In the genomic region with DNA sequence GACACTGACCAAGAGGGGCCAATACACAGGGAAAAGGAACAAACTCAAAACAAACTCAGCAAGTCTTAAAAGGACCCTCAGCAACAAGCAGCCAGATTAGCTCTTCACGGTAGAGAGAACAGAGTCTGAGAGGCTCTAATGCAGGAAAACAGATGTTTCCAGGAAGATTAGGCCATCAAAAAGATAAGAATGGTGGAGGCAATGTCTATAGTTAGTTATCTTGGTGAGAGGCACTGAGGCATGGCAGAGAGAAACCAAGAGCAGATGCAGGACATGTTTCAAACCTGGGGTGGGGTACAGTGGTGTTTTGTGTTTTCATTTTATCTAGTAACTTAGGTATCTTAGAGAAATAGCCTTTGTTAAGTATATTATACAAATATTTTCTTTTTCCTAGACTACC, we compare ENCODE assay signal across 16 mouse cellular contexts. TPM values are rescaled to one million over a fixed set of nuclear protein-coding genes. Genes with fewer than 3 reads are reported as not detected.
DNase-seq lines count a peak whose midpoint lies in the region; ATAC-seq and TF ChIP-seq lines count a peak whose summit lies in the region.
"Had no signal": no experiment of that assay in that cellular context is flagged by ENCODE, and none has a peak within 500 bp of the region (broad histone marks: within the 10 kb centered on the region; RNA-seq: fewer than 3 reads in every experiment).

No protein-coding gene starts in this region.

- ATAC-seq in G1E (ENCODE audit: extremely low read depth, insufficient number of reproducible peaks, low FRiP score, poor library complexity, severe bottlenecking), result peak; percentile 81
- peak; percentile 43 for ATAC-seq in erythroblast, adult 5-6 weeks (replicated peaks; ENCODE audit: low FRiP score, poor library complexity, severe bottlenecking)
- ATAC-seq in liver, embryonic 16.5 days (ENCODE audit: low read depth), result peak; percentile 68

- DNase-seq in heart, embryonic 10.5 days (ENCODE audit: low spot score), result no peak
- no peak for DNase-seq in heart, adult 2 months
- peak; percentile 47 for DNase-seq in G1E (ENCODE audit: low spot score)
- DNase-seq in cerebellum, adult 11 months, result no peak
- DNase-seq in thymus, adult 18-20 months, result no peak
- no peak for DNase-seq in layer of hippocampus, postnatal 14 days (ENCODE audit: low spot score in 2 of 2)
- DNase-seq: cerebellum, adult 9-11 months; gastrocnemius, postnatal 14 days; kidney, adult 11 months; kidney, postnatal 36 days; thymus, postnatal 4 days had no signal

- H3K27me3 ChIP-seq in heart, embryonic 10.5 days (ENCODE audit: insufficient read depth, poor library complexity, severe bottlenecking), result no peaks in the 10 kb centered on the region
- H3K27me3 ChIP-seq in heart, adult 2 months (ENCODE audit: control insufficient read depth, insufficient read depth, low read length), result no peaks in the 10 kb centered on the region
- H3K27me3 ChIP-seq in G1E (ENCODE audit: insufficient read depth, low read length), result no peaks in the 10 kb centered on the region
- H3K27me3 ChIP-seq in liver, embryonic 16.5 days (ENCODE audit: control insufficient read depth, insufficient read depth, low read depth, low read length), result no peaks in the 10 kb centered on the region
- H3K27me3 ChIP-seq: limb, embryonic 12.5 days; midbrain, embryonic 12.5 days had no signal

- H3K4me3 ChIP-seq in heart, embryonic 10.5 days, result 0 out of 2 replicates have a peak overlapping the region, but pooled peaks have one; percentile 12
- H3K4me3 ChIP-seq in heart, adult 2 months, result no peak overlapping the region
- H3K4me3 ChIP-seq in G1E (ENCODE audit: low read depth, low read length), result peak overlapping the region; percentile 31; the same call in 1 of the 2 replicates
- H3K4me3 ChIP-seq in liver, embryonic 16.5 days (ENCODE audit: low read depth, low read length), result peak overlapping the region; percentile 82
- H3K4me3 ChIP-seq: limb, embryonic 12.5 days; midbrain, embryonic 12.5 days had no signal

- no peaks in the 10 kb centered on the region for H3K9me3 ChIP-seq in heart, embryonic 10.5 days
- H3K9me3 ChIP-seq in G1E (replicated peaks), result no peaks in the 10 kb centered on the region
- no peaks in the 10 kb centered on the region for H3K9me3 ChIP-seq in liver, embryonic 16.5 days (replicated peaks; ENCODE audit: control insufficient read depth, low read length)
- H3K9me3 ChIP-seq: limb, embryonic 12.5 days; midbrain, embryonic 12.5 days had no signal

- intact Hi-C loops in heart, adult 2 months (cut with DNase I), result loop anchor here (5.0 kb wide), 1 partner anchor 265 kb away; no protein-coding TSS in a partner anchor

- no peak overlapping the region for H3K9ac ChIP-seq in heart, adult 2 months (ENCODE audit: low read depth, low read length)
- H3K9ac ChIP-seq in liver, embryonic 16.5 days (ENCODE audit: low read depth, low read length), result peak overlapping the region; percentile 88
- H3K9ac ChIP-seq: hindbrain, embryonic 14.5 days; limb, embryonic 12.5 days; midbrain, embryonic 12.5 days had no signal

- peaks cover 39% of the 10 kb centered on the region for H3K36me3 ChIP-seq in heart, embryonic 10.5 days
- peaks cover 15% of the 10 kb centered on the region for H3K36me3 ChIP-seq in heart, adult 2 months (ENCODE audit: control insufficient read depth, insufficient read depth, low read length)
- peaks cover 44% of the 10 kb centered on the region for H3K36me3 ChIP-seq in G1E (replicated peaks)
- H3K36me3 ChIP-seq in liver, embryonic 16.5 days (ENCODE audit: control insufficient read depth, insufficient read depth), result peaks cover 31% of the 10 kb centered on the region

- H3K4me1 ChIP-seq in heart, embryonic 10.5 days, result peaks cover 17% of the 10 kb centered on the region
- no peaks in the 10 kb centered on the region; the same call in none of the 2 replicates for H3K4me1 ChIP-seq in heart, adult 2 months (ENCODE audit: control insufficient read depth, insufficient read depth, low read length)
- H3K4me1 ChIP-seq in G1E (ENCODE audit: insufficient read depth, low read depth, low read length), result peaks cover 45% of the 10 kb centered on the region
- peaks cover 29% of the 10 kb centered on the region for H3K4me1 ChIP-seq in liver, embryonic 16.5 days (ENCODE audit: control insufficient read depth, low read depth, low read length)

- peak overlapping the region; percentile 80 for H3K4me2 ChIP-seq in liver, embryonic 16.5 days (ENCODE audit: low read depth, low read length)
- H3K4me2 ChIP-seq: hindbrain, embryonic 14.5 days; limb, embryonic 12.5 days had no signal

- TF ChIP-seq EP300 in heart, adult 2 months (IDR thresholded peaks at IDR 0.05; ENCODE audit: insufficient read depth, low read depth, low read length), result no peak

- H3K27ac ChIP-seq in heart, embryonic 10.5 days, result 0 out of 2 replicates have a peak overlapping the region, but pooled peaks have one; percentile 1
- no peak overlapping the region for H3K27ac ChIP-seq in heart, adult 2 months
- peak overlapping the region; percentile 94 for H3K27ac ChIP-seq in liver, embryonic 16.5 days (ENCODE audit: low read length)
- H3K27ac ChIP-seq: hindbrain, embryonic 14.5 days; limb, embryonic 12.5 days; midbrain, embryonic 12.5 days had no signal

- TF ChIP-seq CTCF in heart, adult 2 months (IDR thresholded peaks at IDR 0.05), result no peak
- TF ChIP-seq CTCF in G1E (IDR thresholded peaks at IDR 0.05; ENCODE audit: low read depth, low read length), result no peak

- 11% methylated on average over 1 of the region's 1 CpGs for WGBS in heart, embryonic 10.5 days
- 11% methylated on average over 1 of the region's 1 CpGs for WGBS in heart, adult 2 months
- WGBS in liver, embryonic 16.5 days (ENCODE audit: insufficient replicate concordance), result 6% methylated on average over 1 of the region's 1 CpGs

- H3K79me2 ChIP-seq in heart, adult 2 months (replicated peaks; ENCODE audit: control insufficient read depth, insufficient read depth, low read length), result no peaks in the 10 kb centered on the region

- no peak for TF ChIP-seq POLR2A in heart, adult 2 months (IDR thresholded peaks at IDR 0.05; ENCODE audit: insufficient read depth, low read depth, low read length)

RNA-seq across cellular contexts. Expression of a gene that starts 2.1 kb away (rescaled TPM):
- polyA plus RNA-seq in heart, embryonic 10.5 days (2016; fragmentation: Nextera tagmentation; extraction: Ambion mirVana), result 181 and 196 TPM in 2 replicates
- 100 to 1,000 TPM; 353 to 407 TPM for total RNA-seq in heart, adult 2 months (2021)
- 450 and 687 TPM in 2 replicates for polyA plus RNA-seq in heart, adult 2 months (2012; rRNA removed)
- 512 and 583 TPM in 2 replicates for total RNA-seq in G1E (2014; fragmentation: Nextera tagmentation)
- 426 and 446 TPM in 2 replicates for total RNA-seq in G1E (2017)
- polyA plus RNA-seq in G1E (2012), result 15.3 and 17.9 TPM in 2 replicates
- total RNA-seq in erythroblast, adult 5-6 weeks (2015; ENCODE audit: low replicate concordance), result 99.3 and 105 TPM in 2 replicates
- total RNA-seq in erythroblast, adult 5-6 weeks (2017; ENCODE audit: low replicate concordance), result 88.4 and 96.3 TPM in 2 replicates
- 326 and 354 TPM in 2 replicates for polyA plus RNA-seq in liver, embryonic 16.5 days (2015; fragmentation: Nextera tagmentation; extraction: Ambion mirVana)
- total RNA-seq in layer of hippocampus, postnatal 14 days (2021), result 10 to 100 TPM; 74.1 to 74.9 TPM

RNA-seq across cellular contexts. Expression of a gene that starts 11.0 kb away (rescaled TPM):
- 7.9 and 10.1 TPM in 2 replicates for polyA plus RNA-seq in heart, embryonic 10.5 days (2016; fragmentation: Nextera tagmentation; extraction: Ambion mirVana)
- 1 to 10 TPM; 6.9 to 8.7 TPM for total RNA-seq in heart, adult 2 months (2021)
- 2.1 and 5.4 TPM in 2 replicates for polyA plus RNA-seq in heart, adult 2 months (2012; rRNA removed)
- total RNA-seq in G1E (2014; fragmentation: Nextera tagmentation) (2.7 and 6.1 TPM in 2 replicates), G1E (2017) (0.82 and 2.0 TPM in 2 replicates)
- 0.04 and 0.13 TPM in 2 replicates for polyA plus RNA-seq in G1E (2012)
- 7.3 and 11.9 TPM in 2 replicates for total RNA-seq in erythroblast, adult 5-6 weeks (2015; ENCODE audit: low replicate concordance)
- 3.5 and 13.2 TPM in 2 replicates for total RNA-seq in erythroblast, adult 5-6 weeks (2017; ENCODE audit: low replicate concordance)
- 0.76 and 0.81 TPM in 2 replicates for polyA plus RNA-seq in liver, embryonic 16.5 days (2015; fragmentation: Nextera tagmentation; extraction: Ambion mirVana)
- 10 to 100 TPM; 10.6 to 15.5 TPM for total RNA-seq in layer of hippocampus, postnatal 14 days (2021)

RNA-seq across cellular contexts. Expression of a gene that starts 17.3 kb away (rescaled TPM):
- 4.2 and 4.3 TPM in 2 replicates for polyA plus RNA-seq in heart, embryonic 10.5 days (2016; fragmentation: Nextera tagmentation; extraction: Ambion mirVana)
- total RNA-seq in heart, adult 2 months (2021), result 10 to 100 TPM; 25.1 to 32.4 TPM
- 4.1 and 9.3 TPM in 2 replicates for polyA plus RNA-seq in heart, adult 2 months (2012; rRNA removed)
- 2.1 and 2.6 TPM in 2 replicates for total RNA-seq in G1E (2014; fragmentation: Nextera tagmentation)
- 4.0 and 4.6 TPM in 2 replicates for total RNA-seq in G1E (2017)
- 1.0 and 1.9 TPM in 2 replicates for polyA plus RNA-seq in G1E (2012)
- 2.7 and 12.1 TPM in 2 replicates for total RNA-seq in erythroblast, adult 5-6 weeks (2015; ENCODE audit: low replicate concordance)
- 5.2 and 14.6 TPM in 2 replicates for total RNA-seq in erythroblast, adult 5-6 weeks (2017; ENCODE audit: low replicate concordance)
- polyA plus RNA-seq in liver, embryonic 16.5 days (2015; fragmentation: Nextera tagmentation; extraction: Ambion mirVana), result 0.56 and 0.72 TPM in 2 replicates
- 1 to 10 TPM; 8.8 to 9.1 TPM for total RNA-seq in layer of hippocampus, postnatal 14 days (2021)
